Mouse (Mus musculus) midbrain, embryonic 16.5 days (tissue): ENCODE measurements around the gene Oca2. TPM values are rescaled to one million over a fixed set of nuclear protein-coding genes. Genes with fewer than 3 reads are reported as not detected.

ENCODE experiments used
- ATAC-seq: fragments of 200-750 bp; cut with Nextera tagmentation; 2 replicates; pipeline ENCODE4 v1.8.0; 2017; ENCODE audit warnings: moderate TSS enrichment
- H3K27ac ChIP-seq: fragments of 300-500 bp; sonication (generic); 2 replicates; pipeline ENCODE4 v1.5.1; 2014; ENCODE audit warnings: mild to moderate bottlenecking, low read length, mixed read lengths
- H3K27me3 ChIP-seq: fragments of 300-500 bp; sonication (generic); 2 replicates; pipeline ENCODE4 v1.6.1; 2014; ENCODE audit warnings: low read depth, low read length, mixed read lengths; ENCODE audit not compliant: control insufficient read depth, insufficient read depth
- H3K36me3 ChIP-seq: fragments of 300-500 bp; sonication (generic); 2 replicates; pipeline ENCODE4 v1.6.1; 2014; ENCODE audit warnings: mild to moderate bottlenecking, low read length, moderate library complexity, mixed read lengths; ENCODE audit not compliant: control insufficient read depth, insufficient read depth
- H3K4me1 ChIP-seq: fragments of 300-500 bp; sonication (generic); 2 replicates; pipeline ENCODE4 v1.6.1; 2014; ENCODE audit warnings: mild to moderate bottlenecking, low read length, mixed read lengths; ENCODE audit not compliant: control insufficient read depth, insufficient read depth
- H3K4me2 ChIP-seq: fragments of 300-500 bp; sonication (generic); 2 replicates; pipeline ENCODE4 v1.6.1; 2014; ENCODE audit warnings: mild to moderate bottlenecking, low read length, mixed read lengths
- H3K4me3 ChIP-seq: fragments of 300-500 bp; sonication (generic); 2 replicates; pipeline ENCODE4 v1.5.1; 2014; ENCODE audit warnings: low read depth, mild to moderate bottlenecking, low read length, moderate library complexity, mixed read lengths
- H3K9ac ChIP-seq: fragments of 300-500 bp; sonication (generic); 2 replicates; pipeline ENCODE4 v1.6.1; 2014; ENCODE audit warnings: low read depth, low read length, mixed read lengths
- H3K9me3 ChIP-seq: fragments of 300-500 bp; sonication (generic); replicated peaks from 2 replicates; pipeline ENCODE4 v1.6.1; 2014; ENCODE audit warnings: mild to moderate bottlenecking, low read length, mixed read lengths; ENCODE audit not compliant: control insufficient read depth, poor library complexity, severe bottlenecking
- WGBS: fragments of 180-500 bp; shearing (Covaris S2); extraction: QIAGEN DNeasy Blood & Tissue Kit; methylation state at CpG from one replicate; pipeline ENCODE4 v1.1.7; 2014; 5-methylcytosine and 5-hydroxymethylcytosine counted together
- polyA plus RNA-seq: library from polyadenylated mRNA; unstranded; fragments of >200 nt; fragmentation: Nextera tagmentation; extraction: Ambion mirVana; gene quantifications from 2 replicates; pipeline ENCODE4 v1.2.1, GENCODE M21; 2015

Oca2 gene
- polyA plus RNA-seq, 1 experiment from 2014 or later, result 0.21 TPM

DNA sequence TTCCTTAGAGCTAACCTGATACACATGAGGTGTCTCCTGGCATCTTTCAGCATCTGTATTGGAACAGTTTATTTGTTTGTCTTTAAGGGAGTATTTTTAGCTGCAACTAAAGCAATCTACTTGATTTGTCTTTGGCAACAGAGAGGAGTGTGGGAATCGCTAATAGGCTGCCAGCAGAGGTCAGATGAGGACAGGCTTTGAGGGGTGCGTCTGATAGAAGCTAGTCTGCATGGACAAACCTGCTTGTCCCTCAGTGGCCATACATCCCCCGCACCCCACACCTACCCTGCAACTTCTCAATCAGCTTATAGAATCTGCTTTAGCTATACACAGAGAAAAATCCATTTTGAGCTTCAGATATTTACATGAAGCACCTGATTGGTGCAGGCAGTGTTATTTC is 109.0 kb downstream of the Oca2 start:
- Histone ChIP-seq H3K4me3 (no peak overlapping the region), H3K9ac (no peak overlapping the region), H3K27me3 (no peaks in the 10 kb centered on the region), H3K4me1 (no peaks in the 10 kb centered on the region), H3K9me3 (no peaks in the 10 kb centered on the region; the same call in 1 of the 2 replicates), H3K27ac (no peak overlapping the region), H3K4me2 (no peak overlapping the region), H3K36me3 (no peaks in the 10 kb centered on the region)
- ATAC-seq, result no peak
- 60% methylated on average over 3 of the region's 3 CpGs for WGBS

DNA sequence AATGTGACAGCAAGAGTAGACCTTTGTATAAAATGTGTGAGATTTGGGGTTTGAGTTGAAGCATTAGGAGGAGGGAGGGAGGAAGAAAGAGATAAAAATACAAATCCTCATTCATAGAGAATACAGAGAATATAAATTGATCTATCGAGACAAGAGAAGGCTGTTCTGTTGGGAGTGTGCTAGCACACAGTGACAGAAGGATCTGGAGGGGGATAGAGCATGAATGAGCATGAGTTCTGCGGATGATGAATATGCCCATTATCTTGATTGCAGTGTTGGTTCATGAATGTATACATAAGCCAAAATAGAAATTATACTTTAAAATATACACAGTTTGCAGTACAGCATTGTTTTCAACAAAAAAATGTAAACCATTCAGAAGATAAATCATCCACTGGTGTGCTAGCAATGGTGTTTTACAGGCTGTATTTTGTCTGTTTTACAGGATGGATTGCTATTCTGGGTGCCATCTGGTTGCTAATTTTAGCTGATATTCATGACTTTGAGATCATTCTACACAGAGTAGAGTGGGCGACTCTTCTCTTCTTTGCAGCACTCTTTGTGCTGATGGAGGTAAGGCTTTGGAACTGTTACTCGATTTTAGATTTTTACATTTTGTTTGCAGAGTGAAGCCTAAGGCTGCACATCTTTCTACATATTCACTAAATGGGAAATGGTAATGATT is 117.2 kb downstream of the Oca2 start:
- Histone ChIP-seq H3K36me3 (no peaks in the 10 kb centered on the region), H3K9me3 (no peaks in the 10 kb centered on the region; the same call in 1 of the 2 replicates), H3K4me3 (no peak overlapping the region), H3K4me1 (no peaks in the 10 kb centered on the region), H3K9ac (no peak overlapping the region), H3K27ac (no peak overlapping the region), H3K27me3 (no peaks in the 10 kb centered on the region), H3K4me2 (no peak overlapping the region)
- no peak for ATAC-seq
- 87% methylated on average over 4 of the region's 4 CpGs for WGBS

DNA sequence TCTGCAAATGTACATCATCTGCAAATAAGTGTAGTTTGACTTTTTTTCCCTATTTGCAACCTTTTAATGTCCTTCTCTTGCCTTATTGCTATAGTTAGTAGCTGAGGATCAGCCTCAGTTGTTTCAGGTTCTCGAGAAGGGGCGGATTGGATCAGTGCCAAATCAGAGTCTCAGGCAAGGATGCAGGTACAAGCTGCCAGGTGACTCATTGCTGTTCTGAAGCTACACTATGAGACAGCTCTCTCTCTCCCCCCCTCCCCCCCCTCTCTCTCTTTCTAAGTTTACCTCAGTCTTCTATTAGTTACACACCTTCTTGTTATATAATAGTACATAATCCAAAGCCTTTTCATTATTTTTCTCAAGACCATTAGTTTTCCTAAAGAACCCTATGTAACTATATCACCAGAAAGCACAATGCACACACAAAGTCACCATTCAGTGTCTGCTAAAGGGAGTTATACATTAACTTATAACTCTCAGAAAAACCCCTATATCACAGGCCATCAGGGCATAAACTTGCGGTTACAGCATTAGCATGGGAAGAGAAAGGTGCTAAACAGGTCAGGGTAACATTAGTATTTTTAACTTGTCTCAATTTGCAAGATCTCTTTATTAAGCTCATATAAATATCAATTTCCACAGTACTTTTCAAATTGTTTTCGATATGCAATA is 142.3 kb downstream of the Oca2 start:
- Histone ChIP-seq H3K27ac (no peak overlapping the region), H3K27me3 (no peaks in the 10 kb centered on the region), H3K9ac (no peak overlapping the region), H3K4me2 (no peak overlapping the region), H3K4me1 (no peaks in the 10 kb centered on the region), H3K9me3 (no peaks in the 10 kb centered on the region), H3K4me3 (no peak overlapping the region), H3K36me3 (no peaks in the 10 kb centered on the region)
- ATAC-seq, result no peak
- 92% methylated on average over 4 of the region's 4 CpGs for WGBS

DNA sequence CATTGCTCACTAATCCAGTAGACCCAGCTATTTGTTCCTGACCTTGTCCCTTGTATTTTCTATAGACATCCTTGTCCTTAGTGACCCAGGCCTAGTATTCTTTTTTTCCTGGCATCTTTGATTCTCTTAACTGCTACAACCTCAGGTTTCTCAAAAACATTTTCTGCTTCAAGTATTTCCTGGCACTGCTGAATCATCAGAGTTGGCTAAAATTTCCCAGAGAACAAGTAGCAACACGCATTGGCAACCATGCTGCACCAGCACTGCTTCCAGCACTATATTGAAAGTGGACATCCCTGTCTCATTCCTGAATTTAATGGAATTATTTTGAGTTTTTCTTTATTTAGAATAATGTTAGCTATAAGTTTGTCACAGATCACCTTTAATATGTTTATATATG is 143.1 kb downstream of the Oca2 start:
- H3K27ac ChIP-seq, result no peak overlapping the region
- H3K4me1 ChIP-seq, result no peaks in the 10 kb centered on the region
- H3K4me2 ChIP-seq, result no peak overlapping the region
- no peak overlapping the region for H3K4me3 ChIP-seq
- H3K27me3 ChIP-seq, result no peaks in the 10 kb centered on the region
- H3K36me3 ChIP-seq, result no peaks in the 10 kb centered on the region
- 84% methylated on average over 1 of the region's 1 CpGs for WGBS
- no peak for ATAC-seq
- no peaks in the 10 kb centered on the region for H3K9me3 ChIP-seq
- no peak overlapping the region for H3K9ac ChIP-seq

DNA sequence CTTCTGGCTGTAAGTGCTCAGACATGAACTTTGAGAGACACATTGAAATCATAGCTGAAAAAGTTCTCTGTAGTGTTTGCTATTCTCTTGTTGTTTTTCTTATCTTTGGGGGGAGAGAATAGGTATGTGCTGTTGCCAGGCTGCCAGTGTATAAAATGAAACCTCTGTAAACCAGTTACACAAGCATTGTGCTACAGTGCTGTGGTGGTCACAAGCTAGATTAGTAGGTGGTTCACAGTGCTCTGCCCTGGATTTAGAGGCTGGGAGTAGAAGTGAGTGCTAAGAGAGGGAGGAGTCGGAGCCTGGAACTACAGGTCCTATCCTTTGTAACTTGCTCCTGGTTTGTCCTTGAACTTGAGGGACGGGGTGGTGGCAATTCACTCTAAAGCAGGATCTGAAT is 148.7 kb downstream of the Oca2 start:
- ATAC-seq, result no peak
- Histone ChIP-seq H3K9me3 (no peaks in the 10 kb centered on the region), H3K4me1 (no peaks in the 10 kb centered on the region), H3K4me2 (no peak overlapping the region), H3K4me3 (no peak overlapping the region), H3K9ac (no peak overlapping the region), H3K27me3 (no peaks in the 10 kb centered on the region), H3K27ac (no peak overlapping the region), H3K36me3 (no peaks in the 10 kb centered on the region)
- 78% methylated on average over 2 of the region's 2 CpGs for WGBS

DNA sequence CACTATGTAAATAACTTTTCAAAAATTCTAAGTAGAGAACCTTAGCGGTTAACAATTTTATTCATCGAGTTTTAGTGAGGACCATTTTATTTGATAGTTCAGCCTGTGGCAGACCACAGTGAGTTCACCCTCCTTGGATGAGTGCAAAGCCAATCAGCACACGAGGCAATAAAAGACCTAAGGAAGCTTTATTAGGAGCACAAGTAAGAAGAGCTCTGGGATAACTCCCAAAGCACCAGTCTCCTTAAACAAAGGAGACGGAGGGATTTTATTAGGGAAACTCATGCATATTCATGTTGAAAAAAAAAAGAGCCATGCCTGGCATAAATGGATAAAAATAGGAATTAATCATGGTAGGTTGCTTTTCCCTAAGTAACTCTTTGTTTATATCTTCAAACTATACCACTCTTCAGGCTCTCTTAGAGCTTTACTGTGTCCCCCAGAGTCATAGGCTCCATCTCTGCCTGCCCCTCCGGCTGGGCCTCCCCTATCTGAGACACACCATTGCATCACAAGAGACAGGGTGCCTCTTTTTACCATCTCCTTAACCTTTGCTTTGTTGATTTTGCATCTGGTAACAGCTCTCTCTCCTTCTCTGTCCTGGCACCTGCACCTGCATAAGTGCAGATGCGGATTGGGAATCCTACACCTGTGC is 178.7 kb downstream of the Oca2 start:
- no peaks in the 10 kb centered on the region for H3K36me3 ChIP-seq
- peaks cover 3% of the 10 kb centered on the region; the same call in 1 of the 2 replicates for H3K4me1 ChIP-seq
- whole genome bisulfite sequencing, result 42% methylated on average over 6 of the region's 6 CpGs
- H3K4me2 ChIP-seq, result no peak overlapping the region
- H3K9me3 ChIP-seq, result no peaks in the 10 kb centered on the region
- ATAC-seq, result peak; percentile 52; the same call in 1 of the 2 replicates
- H3K4me3 ChIP-seq, result no peak overlapping the region
- H3K9ac ChIP-seq, result no peak overlapping the region
- H3K27ac ChIP-seq, result no peak overlapping the region
- no peaks in the 10 kb centered on the region for H3K27me3 ChIP-seq

DNA sequence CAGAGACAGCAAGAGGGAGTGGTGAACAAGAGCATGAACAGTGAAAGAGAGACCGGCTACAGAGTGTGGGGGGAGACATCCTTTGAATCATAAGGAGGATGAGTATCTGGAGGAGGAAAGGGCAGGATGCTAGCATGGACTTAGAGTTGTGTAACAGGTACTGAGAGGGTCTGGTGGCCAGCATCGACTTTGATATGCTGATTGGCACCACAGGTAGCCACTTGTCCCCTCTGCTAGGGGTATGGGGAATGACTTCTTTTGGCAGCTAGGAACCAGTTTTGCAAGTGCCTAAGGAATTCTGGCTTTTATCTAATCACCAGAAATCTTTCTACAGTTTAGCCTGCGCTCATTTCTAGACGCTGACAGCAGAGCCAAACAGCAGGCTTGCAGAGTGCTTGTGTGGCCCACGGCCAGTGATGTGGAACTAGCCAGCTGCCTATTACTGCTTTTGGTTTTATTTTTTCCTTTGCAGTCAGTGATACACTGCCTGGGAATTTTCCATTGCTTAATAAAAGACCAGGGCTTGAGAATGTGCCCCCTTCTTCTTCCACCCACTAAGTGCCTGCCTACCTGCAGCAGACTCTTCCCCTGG is 179.8 kb downstream of the Oca2 start:
- 23% methylated on average over 5 of the region's 5 CpGs for WGBS
- H3K4me3 ChIP-seq, result no peak overlapping the region
- no peaks in the 10 kb centered on the region for H3K27me3 ChIP-seq
- H3K9ac ChIP-seq, result no peak overlapping the region
- H3K27ac ChIP-seq, result no peak overlapping the region
- no peak overlapping the region for H3K4me2 ChIP-seq
- peak; percentile 64 for ATAC-seq
- H3K36me3 ChIP-seq, result no peaks in the 10 kb centered on the region
- H3K4me1 ChIP-seq, result peaks cover 7% of the 10 kb centered on the region; the same call in 1 of the 2 replicates
- H3K9me3 ChIP-seq, result no peaks in the 10 kb centered on the region

DNA sequence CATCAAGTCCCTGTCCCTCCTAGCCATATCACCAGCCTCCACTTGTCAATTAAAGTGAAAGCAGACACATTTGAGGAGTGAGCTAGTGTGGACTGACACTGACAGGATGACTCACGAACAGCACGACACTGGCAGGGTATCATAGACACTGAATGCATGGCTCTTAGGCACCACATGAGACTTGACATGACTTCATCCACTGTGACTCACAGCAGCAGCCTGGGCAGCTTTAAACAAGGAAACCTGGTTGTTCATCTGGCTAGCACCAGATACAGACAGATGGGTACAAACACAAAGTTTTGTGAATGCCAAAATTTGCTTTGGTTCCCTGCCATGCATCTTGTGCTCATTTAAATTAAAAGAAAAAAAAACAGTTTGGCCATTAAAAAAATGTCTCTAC is 182.4 kb downstream of the Oca2 start:
- H3K27ac ChIP-seq, result no peak overlapping the region
- no peak overlapping the region for H3K4me3 ChIP-seq
- ATAC-seq, result no peak
- peaks cover 7% of the 10 kb centered on the region; the same call in 1 of the 2 replicates for H3K4me1 ChIP-seq
- no peak overlapping the region for H3K4me2 ChIP-seq
- H3K27me3 ChIP-seq, result no peaks in the 10 kb centered on the region
- WGBS, result 84% methylated on average over 2 of the region's 2 CpGs
- H3K9me3 ChIP-seq, result no peaks in the 10 kb centered on the region
- no peak overlapping the region for H3K9ac ChIP-seq
- no peaks in the 10 kb centered on the region for H3K36me3 ChIP-seq

DNA sequence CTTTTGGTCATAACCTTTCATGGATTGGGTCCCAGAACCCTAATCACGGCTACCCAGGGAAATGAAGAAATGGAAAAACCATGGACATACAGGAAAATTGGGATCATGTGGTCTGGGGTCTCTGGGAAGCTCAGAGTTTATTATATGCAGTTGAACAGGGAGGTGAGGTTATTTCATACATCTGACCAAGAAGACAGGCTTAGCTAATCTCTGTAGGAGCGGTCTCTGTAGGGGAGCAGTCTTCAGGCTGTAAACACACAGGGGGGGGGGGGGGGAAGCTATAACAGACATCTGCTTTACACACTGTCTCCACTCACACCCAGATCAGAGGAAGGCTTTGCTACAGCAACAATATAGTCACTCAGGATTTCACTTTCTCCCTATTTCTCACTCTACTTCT is 184.0 kb downstream of the Oca2 start:
- 88% methylated on average over 2 of the region's 2 CpGs for WGBS
- no peak for ATAC-seq

More for the DNA sequence above, 184.0 kb downstream of the Oca2 start:
- Histone ChIP-seq H3K27ac (no peak overlapping the region), H3K4me3 (no peak overlapping the region), H3K9ac (no peak overlapping the region), H3K27me3 (no peaks in the 10 kb centered on the region), H3K4me2 (no peak overlapping the region), H3K9me3 (no peaks in the 10 kb centered on the region), H3K4me1 (peaks cover 7% of the 10 kb centered on the region; the same call in 1 of the 2 replicates), H3K36me3 (no peaks in the 10 kb centered on the region)
